Mouse (Mus musculus): ENCODE results near the gene Pacsin2. TPM values are rescaled to one million over a fixed set of nuclear protein-coding genes. Genes with fewer than 3 reads are reported as not detected.
"Not testable (repeated sequence)": the region's sequence is repeated elsewhere in the genome, so short reads cannot be mapped to it uniquely, and the experiment has no call there.

The Pacsin2 gene
- polyA plus RNA-seq, 1 experiment, result 8.8 TPM

DNA sequence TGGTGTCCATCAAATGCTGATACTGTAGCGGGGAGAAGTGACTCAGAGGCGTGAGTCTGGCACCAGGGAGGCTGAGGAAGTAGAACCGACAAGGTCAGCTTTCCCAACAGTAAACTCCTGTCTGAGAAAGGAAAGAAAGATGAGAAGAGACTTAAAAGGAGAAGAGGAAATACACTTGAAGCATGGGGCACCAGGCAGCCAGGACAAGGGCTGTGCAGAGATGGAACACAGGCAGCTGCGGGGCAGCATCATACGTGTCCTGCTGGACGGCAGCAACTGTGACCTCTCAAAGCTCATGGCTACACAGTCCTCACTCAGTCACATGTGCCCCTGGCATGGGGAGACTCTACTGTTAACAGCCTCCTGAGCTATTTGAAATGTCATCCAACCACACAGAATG, 54.1 kb downstream of the Pacsin2 start:
- Histone ChIP-seq H3K4me1 (ENCODE audit: control insufficient read depth) (peaks cover 52% of the 10 kb centered on the region), H3K4me3 (replicated peaks) (no peak overlapping the region), H3K36me3 (ENCODE audit: control insufficient read depth) (peaks cover 72% of the 10 kb centered on the region), H3K27me3 (ENCODE audit: control insufficient read depth) (no peaks in the 10 kb centered on the region), H3K9me3 (ENCODE audit: control insufficient read depth, low read length) (no peaks in the 10 kb centered on the region)
- no peak for TF ChIP-seq GATA1 (IDR thresholded peaks at IDR 0.05; ENCODE audit: low read length)
- TF ChIP-seq TAL1 (IDR thresholded peaks at IDR 0.05; ENCODE audit: low read length), result no peak

DNA sequence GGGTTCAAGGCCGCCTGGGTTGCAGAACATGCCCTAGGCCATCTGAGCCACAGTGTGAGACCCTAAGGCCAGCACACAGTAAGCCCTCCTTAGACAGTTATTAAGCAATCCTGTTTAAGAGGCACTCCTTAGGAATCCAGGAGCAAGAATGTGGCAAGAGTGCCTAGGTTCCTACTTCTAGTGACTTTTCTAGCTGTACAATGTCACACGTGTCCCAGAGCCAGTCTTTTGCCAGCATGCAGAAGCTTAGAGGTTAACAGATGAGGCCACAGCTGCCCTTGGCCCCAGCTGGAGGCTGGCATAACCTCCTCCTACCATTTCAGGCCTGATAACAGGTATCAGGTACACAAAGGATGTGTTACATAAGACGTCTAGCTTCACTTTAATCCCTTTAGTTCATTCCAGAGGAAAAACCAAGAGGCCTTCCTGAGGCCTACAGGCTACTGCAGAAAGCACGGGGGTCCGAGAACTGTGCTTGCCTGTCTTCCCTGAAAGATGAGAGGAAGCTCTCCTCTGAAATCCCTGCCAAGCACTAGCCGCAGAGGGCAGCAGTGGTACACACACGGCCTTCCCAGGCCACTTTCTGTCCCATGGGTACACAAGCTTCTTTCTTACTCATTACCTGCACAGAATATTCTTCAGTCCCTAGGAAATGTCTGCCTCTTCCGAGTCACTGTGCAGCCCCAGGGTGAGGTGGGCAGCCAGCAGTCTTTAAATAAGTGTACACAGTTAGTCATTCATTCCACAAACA, 55.5 kb downstream of the Pacsin2 start:
- no peak overlapping the region for H3K4me3 ChIP-seq (replicated peaks)
- no peaks in the 10 kb centered on the region for H3K27me3 ChIP-seq (ENCODE audit: control insufficient read depth)
- peaks cover 54% of the 10 kb centered on the region for H3K4me1 ChIP-seq (ENCODE audit: control insufficient read depth)
- peaks cover 71% of the 10 kb centered on the region for H3K36me3 ChIP-seq (ENCODE audit: control insufficient read depth)
- H3K9me3 ChIP-seq (ENCODE audit: control insufficient read depth, low read length), result no peaks in the 10 kb centered on the region
- no peak for TF ChIP-seq TAL1 (IDR thresholded peaks at IDR 0.05; ENCODE audit: low read length)
- no peak for TF ChIP-seq GATA1 (IDR thresholded peaks at IDR 0.05; ENCODE audit: low read length)

DNA sequence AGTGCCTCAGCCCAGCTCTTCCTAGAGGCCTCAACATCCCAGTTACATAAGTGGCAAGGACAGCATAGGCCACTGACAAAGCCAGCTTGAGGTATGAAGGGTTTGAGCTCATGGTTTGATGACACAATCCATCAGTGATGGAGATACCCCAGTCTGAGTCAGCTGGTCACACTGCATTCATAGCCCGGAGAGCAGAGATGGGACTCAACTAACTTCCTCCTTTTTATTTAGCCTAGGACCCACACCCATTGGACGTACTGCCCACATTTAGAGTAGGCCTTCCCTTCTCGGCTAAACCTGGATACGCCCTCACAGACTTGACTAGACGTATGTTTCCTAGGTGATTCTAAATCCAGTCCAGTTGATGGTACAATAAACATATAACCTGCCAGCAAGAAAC, 56.2 kb downstream of the Pacsin2 start:
- no peak overlapping the region for H3K4me3 ChIP-seq (replicated peaks)
- peaks cover 75% of the 10 kb centered on the region for H3K36me3 ChIP-seq (ENCODE audit: control insufficient read depth)
- no peak for TF ChIP-seq TAL1 (IDR thresholded peaks at IDR 0.05; ENCODE audit: low read length)
- no peak for TF ChIP-seq GATA1 (IDR thresholded peaks at IDR 0.05; ENCODE audit: low read length)
- H3K4me1 ChIP-seq (ENCODE audit: control insufficient read depth), result peaks cover 59% of the 10 kb centered on the region
- H3K27me3 ChIP-seq (ENCODE audit: control insufficient read depth), result no peaks in the 10 kb centered on the region
- no peaks in the 10 kb centered on the region for H3K9me3 ChIP-seq (ENCODE audit: control insufficient read depth, low read length)

DNA sequence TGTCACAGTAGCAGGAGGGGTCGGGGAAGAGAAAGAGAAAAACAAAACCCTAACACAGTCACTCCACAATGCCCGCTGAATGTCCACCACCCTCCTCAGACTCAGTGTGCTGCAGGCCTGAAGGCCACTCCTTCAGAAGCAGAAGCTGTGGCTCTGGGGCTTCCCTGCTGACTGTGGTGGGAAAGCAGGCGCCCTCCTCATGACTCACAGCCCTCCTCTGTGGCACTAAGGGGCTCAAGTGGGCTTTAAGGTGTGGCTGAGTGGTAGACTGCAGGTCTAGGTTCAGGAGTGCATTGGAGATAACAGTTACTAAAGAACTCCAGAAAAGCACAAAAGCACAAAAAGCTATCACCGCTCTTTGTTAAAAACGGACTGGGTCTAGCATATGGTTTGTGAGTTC, 56.9 kb downstream of the Pacsin2 start:
- no peaks in the 10 kb centered on the region for H3K27me3 ChIP-seq (ENCODE audit: control insufficient read depth)
- H3K9me3 ChIP-seq (ENCODE audit: control insufficient read depth, low read length), result no peaks in the 10 kb centered on the region
- peaks cover 57% of the 10 kb centered on the region for H3K4me1 ChIP-seq (ENCODE audit: control insufficient read depth)
- TF ChIP-seq GATA1 (IDR thresholded peaks at IDR 0.05; ENCODE audit: low read length) (no peak), TAL1 (IDR thresholded peaks at IDR 0.05; ENCODE audit: low read length) (no peak)
- peaks cover 75% of the 10 kb centered on the region for H3K36me3 ChIP-seq (ENCODE audit: control insufficient read depth)
- no peak overlapping the region for H3K4me3 ChIP-seq (replicated peaks)

DNA sequence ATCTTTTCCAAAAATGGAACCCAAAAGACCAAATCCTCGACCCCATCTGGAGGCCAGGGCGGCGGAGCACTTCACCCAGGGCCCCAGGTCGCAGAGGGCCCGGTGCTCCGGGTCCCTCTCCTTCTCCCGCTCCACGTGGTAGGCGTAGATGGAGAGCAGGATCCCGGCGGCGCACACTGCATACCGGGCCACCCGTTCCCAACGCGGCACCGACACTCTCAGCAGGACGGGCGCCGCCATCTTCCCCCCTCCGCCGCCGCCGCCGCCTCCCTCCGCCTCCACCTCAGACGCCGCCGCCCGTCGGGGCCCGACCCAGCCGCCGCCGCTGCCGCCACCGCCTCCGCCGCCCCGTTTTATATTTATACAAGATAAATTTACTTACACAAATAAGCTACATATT, 58.5 kb downstream of the Pacsin2 start:
- H3K27me3 ChIP-seq (ENCODE audit: control insufficient read depth); H3K9me3 ChIP-seq (ENCODE audit: control insufficient read depth, low read length); H3K4me3 ChIP-seq (replicated peaks): not testable (repeated sequence)
- H3K4me1 ChIP-seq (ENCODE audit: control insufficient read depth), result peaks cover 54% of the 10 kb centered on the region
- peaks cover 83% of the 10 kb centered on the region for H3K36me3 ChIP-seq (ENCODE audit: control insufficient read depth)

DNA sequence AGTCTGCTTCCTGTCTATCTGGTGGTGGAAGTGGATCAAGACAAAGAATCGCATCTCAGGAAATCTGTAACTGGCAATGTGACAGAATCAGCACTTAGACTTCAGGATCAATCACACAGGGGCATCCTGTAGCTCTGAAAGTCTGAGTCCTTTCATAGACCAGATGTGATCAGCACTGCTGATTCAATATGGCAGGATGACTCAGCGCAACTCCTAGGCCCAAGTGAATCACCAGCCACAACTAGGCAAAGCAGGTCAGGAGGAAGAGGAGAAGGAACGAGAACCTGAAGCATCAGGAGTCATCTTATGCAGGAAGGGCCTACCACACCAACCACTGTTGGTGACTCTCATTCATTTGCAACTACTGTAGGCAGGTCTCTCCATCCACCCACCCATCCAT, 60.4 kb downstream of the Pacsin2 start:
- H3K4me1 ChIP-seq (ENCODE audit: control insufficient read depth), result peaks cover 42% of the 10 kb centered on the region
- TF ChIP-seq TAL1 (IDR thresholded peaks at IDR 0.05; ENCODE audit: low read length) (no peak), GATA1 (IDR thresholded peaks at IDR 0.05; ENCODE audit: low read length) (peak; percentile 35; the same call in 1 of the 2 replicates)
- H3K4me3 ChIP-seq (replicated peaks), result no peak overlapping the region
- H3K36me3 ChIP-seq (ENCODE audit: control insufficient read depth), result peaks cover 85% of the 10 kb centered on the region
- H3K27me3 ChIP-seq (ENCODE audit: control insufficient read depth), result no peaks in the 10 kb centered on the region
- no peaks in the 10 kb centered on the region for H3K9me3 ChIP-seq (ENCODE audit: control insufficient read depth, low read length)

DNA sequence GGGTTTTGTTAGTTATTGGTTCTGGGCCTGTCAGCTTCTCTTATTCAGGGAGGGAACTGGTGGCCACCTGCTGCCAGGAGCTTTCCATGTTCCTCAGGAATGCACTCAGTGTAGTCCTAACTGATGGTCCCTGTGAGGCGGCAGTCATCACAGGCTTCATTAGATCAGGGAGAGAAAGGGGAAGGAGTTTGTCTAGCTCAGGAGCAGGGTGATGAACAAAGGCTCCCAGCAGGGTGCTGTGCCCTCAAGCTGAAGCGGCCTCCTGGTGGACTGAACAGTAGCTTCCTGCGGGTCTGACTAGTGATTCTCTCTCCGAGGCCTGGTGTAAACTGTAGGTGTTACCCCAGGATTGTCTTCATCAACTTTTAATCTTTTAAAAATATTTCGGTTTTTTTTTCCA, 61.4 kb downstream of the Pacsin2 start:
- Histone ChIP-seq H3K27me3 (ENCODE audit: control insufficient read depth) (no peaks in the 10 kb centered on the region), H3K4me3 (replicated peaks) (no peak overlapping the region), H3K4me1 (ENCODE audit: control insufficient read depth) (peaks cover 32% of the 10 kb centered on the region), H3K36me3 (ENCODE audit: control insufficient read depth) (peaks cover 84% of the 10 kb centered on the region), H3K9me3 (ENCODE audit: control insufficient read depth, low read length) (no peaks in the 10 kb centered on the region)
- TF ChIP-seq GATA1 (IDR thresholded peaks at IDR 0.05; ENCODE audit: low read length), result no peak
- no peak for TF ChIP-seq TAL1 (IDR thresholded peaks at IDR 0.05; ENCODE audit: low read length)

DNA sequence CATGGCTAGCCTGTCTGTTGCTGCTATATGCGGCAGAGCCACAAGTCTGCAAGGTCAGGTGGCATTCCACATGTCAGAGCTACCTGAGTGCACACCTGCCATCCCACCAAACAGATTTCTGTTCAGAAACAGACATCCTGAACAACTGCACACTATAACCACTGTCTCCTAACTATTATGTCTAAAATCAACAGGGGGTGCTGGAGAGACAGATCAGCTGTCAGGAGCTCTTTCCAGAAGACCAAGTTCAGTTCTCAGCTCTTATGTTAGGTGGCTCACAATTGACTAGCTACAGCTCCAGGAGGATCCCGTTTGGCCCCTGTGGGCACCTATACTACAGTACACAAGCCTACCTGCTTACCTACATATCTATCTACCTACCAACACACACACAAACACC, 71.7 kb downstream of the Pacsin2 start:
- Histone ChIP-seq H3K27me3 (ENCODE audit: control insufficient read depth) (no peaks in the 10 kb centered on the region), H3K4me1 (ENCODE audit: control insufficient read depth) (peaks cover 10% of the 10 kb centered on the region), H3K36me3 (ENCODE audit: control insufficient read depth) (peaks cover 94% of the 10 kb centered on the region), H3K4me3 (replicated peaks) (no peak overlapping the region), H3K9me3 (ENCODE audit: control insufficient read depth, low read length) (no peaks in the 10 kb centered on the region)
- TF ChIP-seq GATA1 (IDR thresholded peaks at IDR 0.05; ENCODE audit: low read length) (no peak), TAL1 (IDR thresholded peaks at IDR 0.05; ENCODE audit: low read length) (no peak)

DNA sequence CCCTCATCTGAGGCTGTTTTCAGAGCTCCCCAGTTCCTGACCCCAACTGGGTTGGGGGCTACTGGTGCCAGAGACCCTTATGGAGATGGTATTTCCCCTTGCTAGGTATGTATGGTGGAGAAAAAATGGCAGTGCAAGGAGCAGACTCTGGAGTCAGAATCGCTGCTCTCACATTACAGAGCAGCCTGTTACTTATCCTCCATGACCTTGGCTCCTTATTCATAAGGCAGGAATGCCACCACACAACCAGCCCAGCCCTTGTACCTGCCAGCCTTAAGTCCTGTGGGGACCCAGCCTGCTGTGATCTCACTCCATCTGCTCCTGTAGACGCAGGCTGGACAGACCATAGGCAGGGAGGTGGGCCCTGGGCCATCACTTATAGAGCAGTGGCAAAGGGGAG, 76.5 kb downstream of the Pacsin2 start:
- H3K4me1 ChIP-seq (ENCODE audit: control insufficient read depth), result no peaks in the 10 kb centered on the region; the same call in 1 of the 2 replicates
- H3K36me3 ChIP-seq (ENCODE audit: control insufficient read depth), result peaks cover 99% of the 10 kb centered on the region
- TF ChIP-seq TAL1 (IDR thresholded peaks at IDR 0.05; ENCODE audit: low read length), result no peak
- TF ChIP-seq GATA1 (IDR thresholded peaks at IDR 0.05; ENCODE audit: low read length), result no peak
- no peaks in the 10 kb centered on the region for H3K27me3 ChIP-seq (ENCODE audit: control insufficient read depth)
- H3K9me3 ChIP-seq (ENCODE audit: control insufficient read depth, low read length), result no peaks in the 10 kb centered on the region
- H3K4me3 ChIP-seq (replicated peaks), result no peak overlapping the region

DNA sequence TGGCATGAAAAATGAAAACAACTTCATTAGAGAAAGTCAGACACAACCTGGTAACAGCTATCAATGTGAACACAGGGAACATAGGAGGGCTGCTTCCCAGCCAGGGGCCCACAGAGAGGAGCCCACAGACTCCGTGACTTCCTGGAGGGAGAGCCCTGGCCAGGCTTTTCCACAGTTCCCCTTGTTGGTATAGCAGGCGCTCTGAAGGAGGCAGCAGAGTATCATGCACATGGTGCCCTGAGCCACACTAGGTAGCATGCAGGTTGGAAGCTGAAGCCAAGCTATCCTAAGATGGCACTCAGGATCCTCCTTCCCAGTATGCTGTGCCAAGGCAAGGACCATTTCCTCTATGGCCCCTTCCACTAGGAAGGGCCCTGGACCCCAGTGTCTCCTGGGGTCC, 80.8 kb downstream of the Pacsin2 start:
- H3K9me3 ChIP-seq (ENCODE audit: control insufficient read depth, low read length), result peaks cover 3% of the 10 kb centered on the region
- H3K4me3 ChIP-seq (replicated peaks), result no peak overlapping the region
- H3K36me3 ChIP-seq (ENCODE audit: control insufficient read depth), result peaks cover 99% of the 10 kb centered on the region
- no peak for TF ChIP-seq TAL1 (IDR thresholded peaks at IDR 0.05; ENCODE audit: low read length)
- TF ChIP-seq GATA1 (IDR thresholded peaks at IDR 0.05; ENCODE audit: low read length), result no peak
- peaks cover 14% of the 10 kb centered on the region for H3K4me1 ChIP-seq (ENCODE audit: control insufficient read depth)
- no peaks in the 10 kb centered on the region for H3K27me3 ChIP-seq (ENCODE audit: control insufficient read depth)

Measured in erythroblast, embryonic 14.5 days (primary cell).